Comparison of ENCODE assay signal across 8 mouse cellular contexts in the genomic region with DNA sequence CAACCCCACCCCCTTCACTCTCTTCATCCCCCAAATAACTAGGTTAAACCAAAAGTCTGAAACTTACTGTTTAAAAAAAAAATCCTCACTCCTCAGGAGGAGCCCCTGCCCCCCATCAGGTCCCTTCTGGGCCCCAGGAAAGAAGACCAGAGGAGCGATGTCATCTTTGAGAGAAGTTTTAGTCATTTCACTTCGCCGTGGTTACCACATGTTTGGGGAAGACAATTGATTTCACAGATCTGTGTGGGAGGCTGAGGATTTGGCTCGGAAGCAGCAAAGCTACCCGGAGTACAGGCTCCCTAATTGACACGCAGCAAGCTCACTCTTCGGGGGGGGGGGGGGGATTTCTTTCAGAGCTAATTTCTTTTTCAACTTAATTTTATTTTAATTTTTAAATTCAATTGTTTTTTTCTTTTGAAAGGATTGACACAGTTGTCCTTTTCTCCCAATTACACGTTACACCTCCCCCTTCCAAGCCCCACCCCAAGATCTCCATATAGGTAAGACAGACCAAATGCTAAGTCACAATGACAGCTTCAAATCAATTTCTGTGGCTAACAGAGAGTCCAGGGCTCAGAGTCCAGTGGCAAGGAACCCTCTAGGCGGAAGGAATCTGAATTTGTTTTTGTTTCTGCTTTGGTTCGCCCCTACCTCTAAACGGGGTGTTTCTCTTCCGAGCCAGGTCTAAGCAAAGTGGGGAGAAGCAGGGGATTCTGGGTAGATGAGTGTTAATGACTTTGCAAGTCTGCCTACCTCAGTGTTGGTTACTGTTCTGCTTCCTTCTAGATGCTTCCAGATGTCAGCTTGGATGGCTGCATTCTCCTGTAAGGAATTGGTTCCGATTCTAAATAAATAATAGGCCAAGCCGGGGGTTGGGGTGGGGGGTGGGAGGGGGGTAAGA.
DNase-seq lines count a peak whose midpoint lies in the region; ATAC-seq and TF ChIP-seq lines count a peak whose summit lies in the region.

No protein-coding gene starts in this region.

- TF ChIP-seq CTCF in midbrain, postnatal 0 days (IDR thresholded peaks at IDR 0.05) = no peak

- no peaks in the 10 kb centered on the region for H3K27me3 ChIP-seq in embryonic facial prominence, embryonic 14.5 days (replicated peaks; ENCODE audit: control insufficient read depth, insufficient read depth, low read length)
- H3K27me3 ChIP-seq in intestine, embryonic 15.5 days (replicated peaks) = no peaks in the 10 kb centered on the region
- no peaks in the 10 kb centered on the region for H3K27me3 ChIP-seq in midbrain, postnatal 0 days (ENCODE audit: insufficient read depth, low read length)

- peak; percentile 58 for DNase-seq in 3T3-L1 (ENCODE audit: low read depth, low spot score)
- DNase-seq in CD4-positive helper T cell, adult 2 months (ENCODE audit: low read depth, low spot score) = peak; percentile 82
- peak; percentile 57 for DNase-seq in embryonic facial prominence, embryonic 14.5 days (ENCODE audit: low spot score)
- no peak for DNase-seq in midbrain, postnatal 0 days (ENCODE audit: low spot score)
- DNase-seq in urinary bladder, postnatal 10 days (ENCODE audit: low spot score) = no peak
- no peak for DNase-seq in testis, postnatal 14 days (ENCODE audit: low spot score)

- H3K4me1 ChIP-seq in embryonic facial prominence, embryonic 14.5 days (ENCODE audit: control insufficient read depth, insufficient read depth, low read length) = peaks cover 18% of the 10 kb centered on the region
- H3K4me1 ChIP-seq in intestine, embryonic 15.5 days (replicated peaks) = no peaks in the 10 kb centered on the region
- H3K4me1 ChIP-seq in midbrain, postnatal 0 days (ENCODE audit: insufficient read depth, low read length) = peaks cover 6% of the 10 kb centered on the region

- 0 out of 2 replicates have a peak, but pooled peaks have one; percentile 55 for ATAC-seq in embryonic facial prominence, embryonic 14.5 days (ENCODE audit: low read depth)
- peak; percentile 55 for ATAC-seq in intestine, embryonic 15.5 days
- 0 out of 2 replicates have a peak, but pooled peaks have one; percentile 34 for ATAC-seq in midbrain, postnatal 0 days (ENCODE audit: low FRiP score)
- ATAC-seq in cerebellum, adult (ENCODE audit: insufficient number of reproducible peaks, low FRiP score, low TSS enrichment) = no peak

- no peaks in the 10 kb centered on the region for H3K36me3 ChIP-seq in embryonic facial prominence, embryonic 14.5 days (ENCODE audit: control insufficient read depth, insufficient read depth, low read length)
- H3K36me3 ChIP-seq in intestine, embryonic 15.5 days = no peaks in the 10 kb centered on the region
- H3K36me3 ChIP-seq in midbrain, postnatal 0 days (ENCODE audit: insufficient read depth, low read length) = no peaks in the 10 kb centered on the region

- H3K4me2 ChIP-seq in embryonic facial prominence, embryonic 14.5 days (ENCODE audit: low read depth, low read length) = peak overlapping the region; percentile 57
- H3K4me2 ChIP-seq in intestine, embryonic 15.5 days (replicated peaks) = peak overlapping the region; percentile 58
- peak overlapping the region; percentile 42 for H3K4me2 ChIP-seq in midbrain, postnatal 0 days (ENCODE audit: low read depth, low read length, poor library complexity, severe bottlenecking)

- WGBS in embryonic facial prominence, embryonic 14.5 days = 10% methylated on average over 13 of the region's 14 CpGs
- 12% methylated on average over 14 of the region's 14 CpGs for WGBS in intestine, embryonic 15.5 days
- 13% methylated on average over 14 of the region's 14 CpGs for WGBS in midbrain, postnatal 0 days

- peak overlapping the region; percentile 23 for H3K4me3 ChIP-seq in embryonic facial prominence, embryonic 14.5 days (ENCODE audit: low read depth, low read length)
- H3K4me3 ChIP-seq in intestine, embryonic 15.5 days (replicated peaks) = 0 out of 2 replicates have a peak overlapping the region, but pooled peaks have one; percentile 6
- peak overlapping the region; percentile 22; the same call in 1 of the 2 replicates for H3K4me3 ChIP-seq in midbrain, postnatal 0 days (ENCODE audit: low read depth, low read length)

- H3K27ac ChIP-seq in embryonic facial prominence, embryonic 14.5 days (replicated peaks; ENCODE audit: low read depth, low read length) = no peak overlapping the region
- H3K27ac ChIP-seq in intestine, embryonic 15.5 days = no peak overlapping the region
- no peak overlapping the region for H3K27ac ChIP-seq in midbrain, postnatal 0 days (ENCODE audit: low read depth, low read length)

- peak overlapping the region; percentile 28; the same call in 1 of the 2 replicates for H3K9ac ChIP-seq in embryonic facial prominence, embryonic 14.5 days (ENCODE audit: low read depth, low read length)
- no peak overlapping the region for H3K9ac ChIP-seq in intestine, embryonic 15.5 days
- no peak overlapping the region for H3K9ac ChIP-seq in midbrain, postnatal 0 days (replicated peaks; ENCODE audit: low read length, poor library complexity, severe bottlenecking)

- H3K9me3 ChIP-seq in embryonic facial prominence, embryonic 14.5 days (ENCODE audit: control insufficient read depth, low read length) = no peaks in the 10 kb centered on the region
- H3K9me3 ChIP-seq in intestine, embryonic 15.5 days = no peaks in the 10 kb centered on the region
- H3K9me3 ChIP-seq in midbrain, postnatal 0 days (ENCODE audit: low read length) = no peaks in the 10 kb centered on the region

Comparison
In these comparisons a context has a peak if more than half of its experiments do, and no peak if none do; other contexts are left out.
1. DNase-seq: peak in 3T3-L1 (single experiment), CD4-positive helper T cell, adult 2 months (single experiment) and embryonic facial prominence, embryonic 14.5 days (single experiment); none in midbrain, postnatal 0 days (single experiment), urinary bladder, postnatal 10 days (single experiment) and testis, postnatal 14 days (single experiment).
2. Peak in every context shown above with its lines, with median percentiles within 50 percentile points of each other: H3K4me2 ChIP-seq and H3K4me3 ChIP-seq.